Mouse (Mus musculus): ENCODE measurements at regions not wholly inside any gene's neighbourhood (a gene's known extent, or its start where the extent isn't known, plus 50 kb on each side); places are given as distances from the start of the nearest gene placed in this dataset. TPM values are rescaled to one million over a fixed set of nuclear protein-coding genes. Genes with fewer than 3 reads are reported as not detected.

GRCm38 (mm10) chr3:134169922-134170321 lies 66.4 kb upstream of the Cxxc4 start:
- Histone ChIP-seq H3K4me1 (replicated peaks; ENCODE audit: insufficient read depth, low read length) (no peaks in the 10 kb centered on the region), H3K36me3 (ENCODE audit: insufficient read depth, low read length) (no peaks in the 10 kb centered on the region), H3K27ac (no peak overlapping the region), H3K27me3 (ENCODE audit: insufficient read depth, low read length) (no peaks in the 10 kb centered on the region), H3K9me3 (replicated peaks; ENCODE audit: low read length) (no peaks in the 10 kb centered on the region), H3K4me2 (ENCODE audit: low read length) (no peak overlapping the region), H3K4me3 (replicated peaks; ENCODE audit: low read depth, low read length) (no peak overlapping the region), H3K9ac (ENCODE audit: low read depth, low read length) (no peak overlapping the region)
- WGBS: 40% methylated on average over 1 of the region's 1 CpGs
- ATAC-seq (replicated peaks; ENCODE audit: low FRiP score, low read depth) (no peak), DNase-seq (ENCODE audit: low spot score) (no peak)
- TF ChIP-seq CTCF (IDR thresholded peaks at IDR 0.05; ENCODE audit: low read depth): no peak

- no peak for TF ChIP-seq CTCF (IDR thresholded peaks at IDR 0.05; ENCODE audit: low read depth)
- no peak for DNase-seq (ENCODE audit: low spot score)
- Histone ChIP-seq H3K27ac (no peak overlapping the region), H3K4me2 (ENCODE audit: low read length) (no peak overlapping the region), H3K27me3 (ENCODE audit: insufficient read depth, low read length) (no peaks in the 10 kb centered on the region), H3K9ac (ENCODE audit: low read depth, low read length) (no peak overlapping the region), H3K4me1 (replicated peaks; ENCODE audit: insufficient read depth, low read length) (no peaks in the 10 kb centered on the region), H3K36me3 (ENCODE audit: insufficient read depth, low read length) (no peaks in the 10 kb centered on the region), H3K9me3 (replicated peaks; ENCODE audit: low read length) (no peaks in the 10 kb centered on the region), H3K4me3 (replicated peaks; ENCODE audit: low read depth, low read length) (no peak overlapping the region)
- ATAC-seq (replicated peaks; ENCODE audit: low FRiP score, low read depth): no peak
- 18% methylated on average over 3 of the region's 3 CpGs for WGBS
These were observed 63.9 kb upstream of the Cxxc4 start for GRCm38 (mm10) chr3:134172357-134172756.

- H3K27me3 ChIP-seq (ENCODE audit: insufficient read depth, low read length): no peaks in the 10 kb centered on the region
- TF ChIP-seq CTCF (IDR thresholded peaks at IDR 0.05; ENCODE audit: low read depth): no peak
- H3K4me1 ChIP-seq (replicated peaks; ENCODE audit: insufficient read depth, low read length): 0 out of 2 replicates have a peak, but pooled peaks cover 5% of the 10 kb centered on the region
- H3K27ac ChIP-seq: no peak overlapping the region
- 37% methylated on average over 7 of the region's 7 CpGs for WGBS
- no peaks in the 10 kb centered on the region for H3K36me3 ChIP-seq (ENCODE audit: insufficient read depth, low read length)
- peak overlapping the region; percentile 21; the same call in 1 of the 2 replicates for H3K4me2 ChIP-seq (ENCODE audit: low read length)
- peak; percentile 16 for DNase-seq (ENCODE audit: low spot score)
- no peaks in the 10 kb centered on the region for H3K9me3 ChIP-seq (replicated peaks; ENCODE audit: low read length)
- H3K9ac ChIP-seq (ENCODE audit: low read depth, low read length): no peak overlapping the region
- peak; percentile 65; the same call in 1 of the 2 replicates for ATAC-seq (replicated peaks; ENCODE audit: low FRiP score, low read depth)
- no peak overlapping the region for H3K4me3 ChIP-seq (replicated peaks; ENCODE audit: low read depth, low read length)
These were observed 57.7 kb upstream of the Cxxc4 start for GRCm38 (mm10) chr3:134178491-134179054.

- no peaks in the 10 kb centered on the region for H3K36me3 ChIP-seq (ENCODE audit: insufficient read depth, low read length)
- no peaks in the 10 kb centered on the region for H3K9me3 ChIP-seq (replicated peaks; ENCODE audit: low read length)
- no peaks in the 10 kb centered on the region for H3K4me1 ChIP-seq (replicated peaks; ENCODE audit: insufficient read depth, low read length)
- H3K9ac ChIP-seq (ENCODE audit: low read depth, low read length): no peak overlapping the region
- WGBS: 89% methylated on average over 4 of the region's 4 CpGs
- no peak overlapping the region for H3K4me3 ChIP-seq (replicated peaks; ENCODE audit: low read depth, low read length)
- H3K27ac ChIP-seq: no peak overlapping the region
- no peak overlapping the region for H3K4me2 ChIP-seq (ENCODE audit: low read length)
- TF ChIP-seq CTCF (IDR thresholded peaks at IDR 0.05; ENCODE audit: low read depth): no peak
- no peaks in the 10 kb centered on the region for H3K27me3 ChIP-seq (ENCODE audit: insufficient read depth, low read length)
- DNase-seq (ENCODE audit: low spot score) (no peak), ATAC-seq (replicated peaks; ENCODE audit: low FRiP score, low read depth) (no peak)
These were observed 52.2 kb upstream of the Cxxc4 start for GRCm38 (mm10) chr3:134184042-134184441.

Small RNAs in the stretch of these regions (microRNA-seq; reads per million reads assigned to microRNA genes)
- gene Gm44361: not detected
